Comparison of ENCODE assay signal across 9 mouse cellular contexts in genomic region chrX:52745462-52745861, GRCm38 (mm10). TPM values are rescaled to one million over a fixed set of nuclear protein-coding genes. Genes with fewer than 3 reads are reported as not detected.
DNase-seq lines count a peak whose midpoint lies in the region; ATAC-seq and TF ChIP-seq lines count a peak whose summit lies in the region.
"Had no signal": no experiment of that assay in that cellular context is flagged by ENCODE, and none has a peak within 500 bp of the region (broad histone marks: within the 10 kb centered on the region; RNA-seq: fewer than 3 reads in every experiment).

No protein-coding gene starts in this region.

- peaks cover 14% of the 10 kb centered on the region for H3K27me3 ChIP-seq in hindbrain, embryonic 12.5 days
- peaks cover 18% of the 10 kb centered on the region for H3K27me3 ChIP-seq in hindbrain, embryonic 13.5 days
- peaks cover 44% of the 10 kb centered on the region for H3K27me3 ChIP-seq in liver, embryonic 12.5 days (replicated peaks)

- TF ChIP-seq POLR2A in bone marrow, adult 2 months (IDR thresholded peaks at IDR 0.05; ENCODE audit: borderline replicate concordance, control insufficient read depth, low read depth, low read length), result no peak

- ATAC-seq in hindbrain, embryonic 12.5 days (ENCODE audit: low FRiP score), result no peak
- ATAC-seq in hindbrain, embryonic 13.5 days (ENCODE audit: low FRiP score), result no peak
- no peak for ATAC-seq in liver, embryonic 12.5 days

- no peak overlapping the region for H3K27ac ChIP-seq in hindbrain, embryonic 12.5 days
- H3K27ac ChIP-seq in hindbrain, embryonic 13.5 days, result no peak overlapping the region
- H3K27ac ChIP-seq in bone marrow, adult 2 months (ENCODE audit: control insufficient read depth, insufficient read depth, low read depth, low read length, poor library complexity), result no peak overlapping the region
- H3K27ac ChIP-seq in liver, embryonic 12.5 days, result no peak overlapping the region

- no peaks in the 10 kb centered on the region for H3K4me1 ChIP-seq in hindbrain, embryonic 12.5 days
- no peaks in the 10 kb centered on the region; the same call in 1 of the 2 replicates for H3K4me1 ChIP-seq in hindbrain, embryonic 13.5 days (replicated peaks)
- H3K4me1 ChIP-seq in bone marrow, adult 2 months (ENCODE audit: control insufficient read depth, insufficient read depth, low read length), result no peaks in the 10 kb centered on the region; the same call in 1 of the 2 replicates
- H3K4me1 ChIP-seq in liver, embryonic 12.5 days, result no peaks in the 10 kb centered on the region

- TF ChIP-seq CTCF in bone marrow, adult 2 months (IDR thresholded peaks at IDR 0.05; ENCODE audit: control insufficient read depth, insufficient read depth, low read length), result no peak

- peak; percentile 13 for DNase-seq in CD4-positive helper T cell, adult 2 months (ENCODE audit: low read depth, low spot score)
- no peak for DNase-seq in adrenal gland, postnatal 25 days
- no peak for DNase-seq in lung, postnatal 36 days
- DNase-seq in right cerebral cortex, postnatal 14 days, result no peak

- 0 out of 2 replicates have a peak overlapping the region, but pooled peaks have one; percentile 83 for H3K4me2 ChIP-seq in hindbrain, embryonic 12.5 days (replicated peaks)
- no peak overlapping the region for H3K4me2 ChIP-seq in hindbrain, embryonic 13.5 days
- peak overlapping the region; percentile 65; the same call in 1 of the 2 replicates for H3K4me2 ChIP-seq in liver, embryonic 12.5 days

- H3K9me3 ChIP-seq in hindbrain, embryonic 12.5 days (replicated peaks), result no peaks in the 10 kb centered on the region
- H3K9me3 ChIP-seq in hindbrain, embryonic 13.5 days, result no peaks in the 10 kb centered on the region
- H3K9me3 ChIP-seq in liver, embryonic 12.5 days (replicated peaks), result no peaks in the 10 kb centered on the region

- WGBS in hindbrain, embryonic 12.5 days, result 14% methylated on average over 8 of the region's 8 CpGs
- 10% methylated on average over 8 of the region's 8 CpGs for WGBS in hindbrain, embryonic 13.5 days
- 7% methylated on average over 8 of the region's 8 CpGs for WGBS in bone marrow, adult 2 months
- WGBS in liver, embryonic 12.5 days (ENCODE audit: insufficient replicate concordance), result 3% methylated on average over 8 of the region's 8 CpGs

- H3K4me3 ChIP-seq in hindbrain, embryonic 12.5 days, result no peak overlapping the region
- H3K4me3 ChIP-seq in hindbrain, embryonic 13.5 days, result no peak overlapping the region
- H3K4me3 ChIP-seq in bone marrow, adult 2 months (replicated peaks; ENCODE audit: control insufficient read depth, low read depth, low read length), result peak overlapping the region; percentile 24
- no peak overlapping the region for H3K4me3 ChIP-seq in liver, embryonic 12.5 days
- H3K4me3 ChIP-seq: erythroblast, embryonic 14.5 days had no signal

- H3K9ac ChIP-seq in hindbrain, embryonic 12.5 days, result no peak overlapping the region
- no peak overlapping the region for H3K9ac ChIP-seq in hindbrain, embryonic 13.5 days
- H3K9ac ChIP-seq in liver, embryonic 12.5 days, result no peak overlapping the region

- no peaks in the 10 kb centered on the region for H3K36me3 ChIP-seq in hindbrain, embryonic 12.5 days
- no peaks in the 10 kb centered on the region for H3K36me3 ChIP-seq in hindbrain, embryonic 13.5 days
- H3K36me3 ChIP-seq in liver, embryonic 12.5 days, result no peaks in the 10 kb centered on the region

RNA-seq across cellular contexts. Expression of gene Ccdc160, which starts 45.5 kb away (rescaled TPM):
- polyA plus RNA-seq in hindbrain, embryonic 12.5 days (2016; fragmentation: Nextera tagmentation; extraction: Ambion mirVana), result 4.1 and 4.6 TPM in 2 replicates
- polyA plus RNA-seq in hindbrain, embryonic 13.5 days (2015; fragmentation: Nextera tagmentation; extraction: Ambion mirVana), result 4.1 and 5.4 TPM in 2 replicates
- not detected in 2 replicates for polyA plus RNA-seq in bone marrow, adult 2 months (2011; ENCODE audit: insufficient read depth, insufficient read length, low replicate concordance, missing spikeins)
- polyA plus RNA-seq in liver, embryonic 12.5 days (2016; fragmentation: Nextera tagmentation; extraction: Ambion mirVana), result 0.11 and 0.18 TPM in 2 replicates
- total RNA-seq in adrenal gland, postnatal 25 days (2021), result 13.6 and 14.0 TPM in 2 replicates
- polyA plus RNA-seq: erythroblast, embryonic 14.5 days had no signal
